ENCODE assay signal across 16 mouse cellular contexts in the genomic region with DNA sequence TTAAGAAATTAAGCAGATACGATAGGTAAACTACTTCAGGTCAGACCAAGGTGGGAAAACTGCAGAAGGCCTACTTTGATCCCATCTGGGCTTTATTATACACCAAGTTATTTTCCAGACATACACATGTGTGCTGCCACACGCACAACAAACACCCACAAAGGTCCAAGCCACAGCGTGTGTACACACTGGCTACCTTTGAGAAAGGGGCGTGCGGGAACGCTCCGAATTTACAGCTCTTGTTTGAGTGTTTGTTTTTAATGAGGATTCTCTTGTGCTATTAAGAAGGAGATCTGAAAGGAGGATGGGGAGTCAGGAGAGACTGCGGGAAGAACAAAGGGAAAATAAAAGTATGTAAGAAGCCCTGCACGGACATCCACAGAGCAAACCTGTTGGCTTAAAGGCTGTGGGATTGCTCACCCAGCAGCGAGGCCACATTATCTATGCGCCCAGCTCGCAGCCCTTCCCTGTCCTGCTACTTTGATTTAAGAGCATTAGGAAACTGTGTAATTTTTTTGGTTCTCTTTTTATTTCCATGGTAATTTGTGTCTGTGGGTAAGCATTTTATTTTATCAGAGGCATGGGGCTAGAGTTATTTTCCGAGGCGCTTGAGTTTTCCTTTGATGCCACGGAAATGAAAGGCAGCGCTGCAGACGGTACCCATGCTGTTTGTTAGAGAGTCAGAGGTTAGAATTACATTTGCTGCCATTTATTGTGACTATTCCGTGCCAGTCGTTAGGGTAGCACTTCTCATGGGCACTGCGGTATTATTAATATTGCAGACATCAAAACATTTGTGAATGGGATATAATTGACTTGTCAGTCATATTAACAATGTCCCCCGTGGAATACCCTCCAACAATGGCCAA.
DNase-seq lines count a peak whose midpoint lies in the region; ATAC-seq lines count a peak whose summit lies in the region.
"Had no signal": no experiment of that assay in that cellular context is flagged by ENCODE, and none has a peak within 500 bp of the region (broad histone marks: within the 10 kb centered on the region; RNA-seq: fewer than 3 reads in every experiment).

No protein-coding gene starts in this region.

- H3K27me3 ChIP-seq in hindbrain, embryonic 13.5 days, result no peaks in the 10 kb centered on the region
- H3K27me3 ChIP-seq in hindbrain, embryonic 16.5 days (replicated peaks; ENCODE audit: control insufficient read depth, insufficient read depth, low read length), result no peaks in the 10 kb centered on the region
- H3K27me3 ChIP-seq in forebrain, embryonic 12.5 days, result peaks cover 40% of the 10 kb centered on the region
- peaks cover 4% of the 10 kb centered on the region for H3K27me3 ChIP-seq in limb, embryonic 13.5 days
- no peaks in the 10 kb centered on the region for H3K27me3 ChIP-seq in midbrain, embryonic 16.5 days (ENCODE audit: control insufficient read depth, insufficient read depth, low read depth, low read length)
- H3K27me3 ChIP-seq: embryonic facial prominence, embryonic 13.5 days had no signal

- DNase-seq in spleen, postnatal 4 days (ENCODE audit: low spot score in 2 of 2), result no peak
- no peak for DNase-seq in adrenal gland, postnatal 4 days (ENCODE audit: low spot score in 2 of 2)
- no peak for DNase-seq in heart, postnatal 4 days
- DNase-seq: adrenal gland, postnatal 14 days; cerebellum, adult 8-10 months; kidney, adult 11 months; left cerebral cortex, postnatal 4 days; lung, postnatal 10 days had no signal

- no peaks in the 10 kb centered on the region for H3K36me3 ChIP-seq in hindbrain, embryonic 13.5 days
- no peaks in the 10 kb centered on the region for H3K36me3 ChIP-seq in hindbrain, embryonic 16.5 days (ENCODE audit: control insufficient read depth, insufficient read depth, low read length)
- H3K36me3 ChIP-seq in forebrain, embryonic 12.5 days (replicated peaks), result no peaks in the 10 kb centered on the region
- no peaks in the 10 kb centered on the region for H3K36me3 ChIP-seq in limb, embryonic 13.5 days
- H3K36me3 ChIP-seq in midbrain, embryonic 16.5 days (ENCODE audit: control insufficient read depth, insufficient read depth, low read length), result no peaks in the 10 kb centered on the region
- H3K36me3 ChIP-seq: embryonic facial prominence, embryonic 13.5 days had no signal

- peak overlapping the region; percentile 48; the same call in 1 of the 2 replicates for H3K27ac ChIP-seq in hindbrain, embryonic 13.5 days
- no peak overlapping the region for H3K27ac ChIP-seq in hindbrain, embryonic 16.5 days (ENCODE audit: low read depth, low read length)
- H3K27ac ChIP-seq in forebrain, embryonic 12.5 days, result peak overlapping the region; percentile 21; the same call in 1 of the 2 replicates
- no peak overlapping the region for H3K27ac ChIP-seq in limb, embryonic 13.5 days
- H3K27ac ChIP-seq in midbrain, embryonic 16.5 days (ENCODE audit: low read length), result peak overlapping the region; percentile 50
- H3K27ac ChIP-seq: embryonic facial prominence, embryonic 13.5 days; kidney, postnatal 0 days had no signal

- ATAC-seq in hindbrain, embryonic 13.5 days (ENCODE audit: low FRiP score), result no peak
- ATAC-seq in hindbrain, embryonic 16.5 days, result no peak
- ATAC-seq in forebrain, embryonic 12.5 days (ENCODE audit: low FRiP score), result 0 out of 2 replicates have a peak, but pooled peaks have one; percentile 51
- no peak for ATAC-seq in limb, embryonic 13.5 days (ENCODE audit: low FRiP score, low read depth)
- ATAC-seq in midbrain, embryonic 16.5 days, result peak; percentile 62; the same call in 1 of the 2 replicates

- no peak overlapping the region for H3K4me3 ChIP-seq in hindbrain, embryonic 13.5 days
- H3K4me3 ChIP-seq in hindbrain, embryonic 16.5 days (ENCODE audit: low read length), result no peak overlapping the region
- H3K4me3 ChIP-seq in forebrain, embryonic 12.5 days (replicated peaks), result no peak overlapping the region
- peak overlapping the region; percentile 18; the same call in 1 of the 2 replicates for H3K4me3 ChIP-seq in limb, embryonic 13.5 days
- no peak overlapping the region for H3K4me3 ChIP-seq in midbrain, embryonic 16.5 days (ENCODE audit: low read depth, low read length)
- H3K4me3 ChIP-seq: embryonic facial prominence, embryonic 13.5 days; myocyte had no signal

- H3K9me3 ChIP-seq in hindbrain, embryonic 13.5 days, result peaks cover 9% of the 10 kb centered on the region; the same call in 1 of the 2 replicates
- H3K9me3 ChIP-seq in hindbrain, embryonic 16.5 days (ENCODE audit: control insufficient read depth, low read length), result peaks cover 2% of the 10 kb centered on the region; the same call in 1 of the 2 replicates
- peaks cover 10% of the 10 kb centered on the region; the same call in 1 of the 2 replicates for H3K9me3 ChIP-seq in forebrain, embryonic 12.5 days
- peaks cover 3% of the 10 kb centered on the region for H3K9me3 ChIP-seq in limb, embryonic 13.5 days
- peaks cover 6% of the 10 kb centered on the region for H3K9me3 ChIP-seq in midbrain, embryonic 16.5 days (replicated peaks; ENCODE audit: control insufficient read depth, low read length, poor library complexity, severe bottlenecking)

- WGBS in hindbrain, embryonic 13.5 days, result 50% methylated on average over 21 of the region's 21 CpGs
- WGBS in hindbrain, embryonic 16.5 days, result 50% methylated on average over 21 of the region's 21 CpGs
- WGBS in forebrain, embryonic 12.5 days, result 44% methylated on average over 21 of the region's 21 CpGs
- WGBS in limb, embryonic 13.5 days, result 34% methylated on average over 21 of the region's 21 CpGs
- WGBS in midbrain, embryonic 16.5 days, result 29% methylated on average over 21 of the region's 21 CpGs

- H3K4me1 ChIP-seq in hindbrain, embryonic 13.5 days (replicated peaks), result peaks cover 7% of the 10 kb centered on the region; the same call in 1 of the 2 replicates
- H3K4me1 ChIP-seq in hindbrain, embryonic 16.5 days (ENCODE audit: control insufficient read depth, insufficient read depth, low read depth, low read length), result no peaks in the 10 kb centered on the region
- peaks cover 8% of the 10 kb centered on the region for H3K4me1 ChIP-seq in forebrain, embryonic 12.5 days
- peaks cover 8% of the 10 kb centered on the region; the same call in 1 of the 2 replicates for H3K4me1 ChIP-seq in limb, embryonic 13.5 days
- peaks cover 7% of the 10 kb centered on the region; the same call in 1 of the 2 replicates for H3K4me1 ChIP-seq in midbrain, embryonic 16.5 days (ENCODE audit: control insufficient read depth, insufficient read depth, low read length)
- H3K4me1 ChIP-seq: embryonic facial prominence, embryonic 13.5 days had no signal

- no peak overlapping the region for H3K9ac ChIP-seq in hindbrain, embryonic 13.5 days
- no peak overlapping the region for H3K9ac ChIP-seq in hindbrain, embryonic 16.5 days (ENCODE audit: low read depth, low read length)
- H3K9ac ChIP-seq in forebrain, embryonic 12.5 days, result no peak overlapping the region
- no peak overlapping the region for H3K9ac ChIP-seq in limb, embryonic 13.5 days
- H3K9ac ChIP-seq in midbrain, embryonic 16.5 days (ENCODE audit: low read depth, low read length), result 0 out of 2 replicates have a peak overlapping the region, but pooled peaks have one; percentile 20
- H3K9ac ChIP-seq: embryonic facial prominence, embryonic 13.5 days had no signal

- H3K4me2 ChIP-seq in hindbrain, embryonic 13.5 days, result peak overlapping the region; percentile 25; the same call in 1 of the 2 replicates
- H3K4me2 ChIP-seq in hindbrain, embryonic 16.5 days (ENCODE audit: low read length), result no peak overlapping the region
- 0 out of 2 replicates have a peak overlapping the region, but pooled peaks have one; percentile 24 for H3K4me2 ChIP-seq in forebrain, embryonic 12.5 days
- peak overlapping the region; percentile 53 for H3K4me2 ChIP-seq in limb, embryonic 13.5 days (replicated peaks)
- peak overlapping the region; percentile 44 for H3K4me2 ChIP-seq in midbrain, embryonic 16.5 days (ENCODE audit: low read length)
- H3K4me2 ChIP-seq: embryonic facial prominence, embryonic 13.5 days had no signal

Comparison
In these comparisons a context has a peak if more than half of its experiments do, and no peak if none do; other contexts are left out.
1. H3K27ac ChIP-seq: peak in hindbrain, embryonic 13.5 days (single experiment), forebrain, embryonic 12.5 days (single experiment) and midbrain, embryonic 16.5 days (single experiment); none in hindbrain, embryonic 16.5 days (single experiment) and limb, embryonic 13.5 days (single experiment).
2. ATAC-seq: peak in forebrain, embryonic 12.5 days (single experiment) and midbrain, embryonic 16.5 days (single experiment); none in hindbrain, embryonic 13.5 days (single experiment), hindbrain, embryonic 16.5 days (single experiment) and limb, embryonic 13.5 days (single experiment).